Mouse (Mus musculus) hindbrain, embryonic 11.5 days (tissue): ENCODE results near the gene Hist1h2bk. TPM values are rescaled to one million over a fixed set of nuclear protein-coding genes. Genes with fewer than 3 reads are reported as not detected.
A peak's percentile ranks its signal among the peaks of the same experiment; 100 is the strongest.
"Not testable (repeated sequence)": the region's sequence is repeated elsewhere in the genome, so short reads cannot be mapped to it uniquely, and the experiment has no call there.

Source experiments
- ATAC-seq: fragments of 200-750 bp; cut with Nextera tagmentation; 2 replicates; pipeline ENCODE4 v1.8.0; 2017; ENCODE audit warnings: mild to moderate bottlenecking, moderate TSS enrichment, moderate library complexity; ENCODE audit not compliant: low FRiP score
- DNase-seq: peaks from one replicate; pipeline ENCODE4 v3.0.0-alpha.2; 2015; ENCODE audit warnings: low spot score
- H3K27ac ChIP-seq: fragments of 300-500 bp; sonication (generic); 2 replicates; pipeline ENCODE4 v1.5.1; 2014; ENCODE audit warnings: mild to moderate bottlenecking, low read depth, low read length
- H3K27me3 ChIP-seq: fragments of 300-500 bp; sonication (generic); 2 replicates; pipeline ENCODE4 v1.6.1; 2014; ENCODE audit warnings: mild to moderate bottlenecking, low read length, moderate library complexity, mixed read lengths; ENCODE audit not compliant: control insufficient read depth, insufficient read depth
- H3K36me3 ChIP-seq: fragments of 300-500 bp; sonication (generic); 2 replicates; pipeline ENCODE4 v1.6.1; 2014; ENCODE audit warnings: mild to moderate bottlenecking, low read length, moderate library complexity, mixed read lengths; ENCODE audit not compliant: control insufficient read depth, insufficient read depth
- H3K4me1 ChIP-seq: fragments of 300-500 bp; sonication (generic); replicated peaks from 2 replicates; pipeline ENCODE4 v1.6.1; 2014; ENCODE audit warnings: low read length, mixed read lengths; ENCODE audit not compliant: control insufficient read depth, insufficient read depth
- H3K4me2 ChIP-seq: fragments of 300-500 bp; sonication (generic); replicated peaks from 2 replicates; pipeline ENCODE4 v1.6.1; 2014; ENCODE audit warnings: mild to moderate bottlenecking, low read depth, low read length
- H3K4me3 ChIP-seq: fragments of 300-500 bp; sonication (generic); 2 replicates; pipeline ENCODE4 v1.5.1; 2014; ENCODE audit warnings: low read depth, low read length
- H3K9ac ChIP-seq: fragments of 300-500 bp; sonication (generic); 2 replicates; pipeline ENCODE4 v1.6.1; 2014; ENCODE audit warnings: low read depth, low read length
- H3K9me3 ChIP-seq: fragments of 300-500 bp; sonication (generic); 2 replicates; pipeline ENCODE4 v1.6.1; 2016; ENCODE audit warnings: low read length; ENCODE audit not compliant: control insufficient read depth
- WGBS: fragments of 180-500 bp; shearing (Covaris S2); extraction: QIAGEN DNeasy Blood & Tissue Kit; methylation state at CpG from one replicate; pipeline ENCODE4 v1.1.7; 2014; 5-methylcytosine and 5-hydroxymethylcytosine counted together
- polyA plus RNA-seq: library from polyadenylated mRNA; unstranded; fragments of >200 nt; fragmentation: Nextera tagmentation; extraction: Ambion mirVana; gene quantifications from 2 replicates; pipeline ENCODE4 v1.2.1, GENCODE M21; 2014

Gene Hist1h2bk
- polyA plus RNA-seq, 1 experiment from 2014 or later, result 7.2 TPM

DNA sequence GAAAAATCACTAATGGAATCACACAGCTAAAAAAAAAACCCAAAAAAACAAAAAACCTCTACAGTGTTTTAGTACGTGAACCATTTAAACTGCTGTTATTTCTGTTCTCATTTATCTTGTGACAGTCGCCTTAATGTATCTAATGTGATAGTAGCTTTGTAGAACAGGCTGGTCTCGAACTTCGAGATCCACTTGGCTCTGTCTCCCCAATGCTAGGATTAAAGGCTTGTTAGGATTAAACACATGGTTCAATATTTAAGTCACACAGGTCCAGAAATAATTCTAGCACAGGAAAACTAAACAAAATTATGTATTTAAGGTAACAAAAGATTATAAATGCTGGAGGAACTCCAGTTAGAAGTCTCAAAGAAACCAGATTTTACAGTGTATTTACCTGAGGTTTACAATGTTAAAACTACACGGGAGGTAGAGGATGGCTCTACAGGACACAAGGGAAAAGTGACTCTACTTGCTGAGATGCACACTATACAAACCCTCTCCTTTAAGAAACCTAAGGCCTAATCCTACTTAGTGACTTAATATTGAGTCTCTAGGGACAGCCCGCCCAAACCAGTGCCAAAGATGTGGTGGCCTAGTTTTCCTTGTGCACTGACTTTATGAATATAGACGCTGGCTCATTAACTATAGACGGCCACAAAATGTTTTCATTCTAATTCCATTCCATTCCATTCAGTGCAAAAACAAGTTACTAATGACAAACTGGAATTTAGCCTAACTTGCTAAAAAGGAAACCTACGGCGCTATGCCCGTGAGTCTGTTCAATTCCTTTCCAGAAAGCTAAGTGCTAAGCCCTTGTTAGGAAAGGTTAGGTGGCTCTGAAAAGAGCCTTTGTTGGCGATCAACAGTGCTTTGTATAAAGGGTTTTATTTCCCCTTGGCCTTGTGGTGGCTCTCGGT is 6.2 kb downstream of the Hist1h2bk start:
- Histone ChIP-seq H3K36me3 (no peaks in the 10 kb centered on the region), H3K4me2 (peak overlapping the region; percentile 70), H3K4me1 (no peaks in the 10 kb centered on the region), H3K27ac (peak overlapping the region; percentile 91), H3K9me3 (no peaks in the 10 kb centered on the region), H3K9ac (peak overlapping the region; percentile 5), H3K4me3 (peak overlapping the region; percentile 35), H3K27me3 (no peaks in the 10 kb centered on the region)
- ATAC-seq (no peak), DNase-seq (peak; percentile 54)
- 3% methylated on average over 13 of the region's 13 CpGs for WGBS

DNA sequence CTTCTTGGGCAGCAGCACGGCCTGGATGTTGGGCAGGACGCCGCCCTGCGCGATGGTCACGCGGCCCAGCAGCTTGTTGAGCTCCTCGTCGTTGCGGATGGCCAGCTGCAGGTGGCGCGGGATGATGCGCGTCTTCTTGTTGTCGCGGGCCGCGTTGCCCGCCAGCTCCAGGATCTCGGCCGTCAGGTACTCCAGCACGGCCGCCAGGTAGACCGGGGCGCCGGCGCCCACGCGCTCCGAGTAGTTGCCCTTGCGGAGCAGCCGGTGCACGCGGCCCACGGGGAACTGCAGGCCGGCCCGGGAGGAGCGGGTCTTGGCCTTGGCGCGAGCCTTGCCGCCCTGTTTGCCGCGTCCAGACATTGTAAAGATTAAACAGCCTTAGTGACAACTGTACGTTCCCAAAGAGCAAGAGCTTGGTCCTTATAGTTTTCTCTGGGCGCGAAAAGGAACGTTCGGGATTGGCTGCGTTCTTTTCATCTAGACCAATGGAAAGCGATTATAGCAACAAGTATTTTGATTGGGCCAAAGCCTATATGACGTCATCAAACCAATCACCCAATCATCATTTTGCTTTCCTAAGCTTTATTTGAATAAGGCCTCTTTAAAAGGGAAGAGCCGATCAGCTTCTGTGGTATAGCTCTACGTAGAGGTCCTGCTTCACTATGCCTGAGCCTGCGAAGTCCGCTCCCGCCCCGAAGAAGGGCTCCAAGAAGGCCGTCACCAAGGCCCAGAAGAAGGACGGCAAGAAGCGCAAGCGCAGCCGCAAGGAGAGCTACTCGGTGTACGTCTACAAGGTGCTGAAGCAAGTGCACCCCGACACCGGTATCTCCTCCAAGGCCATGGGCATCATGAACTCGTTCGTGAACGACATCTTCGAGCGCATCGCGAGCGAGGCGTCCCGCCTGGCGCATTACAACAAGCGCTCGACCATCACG is 7.2 kb downstream of the Hist1h2bk start, which contains the start of the genes Hist1h2ag and Hist1h2bj:
TSS of gene Hist1h2ag (minus strand) at position 377 of the 935 bp plus-strand sequence.
TSS of gene Hist1h2bj (plus strand) at position 647 of the 935 bp plus-strand sequence.
- WGBS, result under 1% methylated on average over 34 of the region's 80 CpGs
- H3K9me3 ChIP-seq, H3K27me3 ChIP-seq, H3K4me1 ChIP-seq, H3K36me3 ChIP-seq: not testable (repeated sequence)
- Histone ChIP-seq H3K4me2 (peak within 1 kb of the TSS; percentile 70), H3K9ac (peak within 1 kb of the TSS; percentile 28), H3K4me3 (peak within 1 kb of the TSS; percentile 35), H3K27ac (peak within 1 kb of the TSS; percentile 91)
- DNase-seq (peak; percentile 94), ATAC-seq (peak; percentile 93)

DNA sequence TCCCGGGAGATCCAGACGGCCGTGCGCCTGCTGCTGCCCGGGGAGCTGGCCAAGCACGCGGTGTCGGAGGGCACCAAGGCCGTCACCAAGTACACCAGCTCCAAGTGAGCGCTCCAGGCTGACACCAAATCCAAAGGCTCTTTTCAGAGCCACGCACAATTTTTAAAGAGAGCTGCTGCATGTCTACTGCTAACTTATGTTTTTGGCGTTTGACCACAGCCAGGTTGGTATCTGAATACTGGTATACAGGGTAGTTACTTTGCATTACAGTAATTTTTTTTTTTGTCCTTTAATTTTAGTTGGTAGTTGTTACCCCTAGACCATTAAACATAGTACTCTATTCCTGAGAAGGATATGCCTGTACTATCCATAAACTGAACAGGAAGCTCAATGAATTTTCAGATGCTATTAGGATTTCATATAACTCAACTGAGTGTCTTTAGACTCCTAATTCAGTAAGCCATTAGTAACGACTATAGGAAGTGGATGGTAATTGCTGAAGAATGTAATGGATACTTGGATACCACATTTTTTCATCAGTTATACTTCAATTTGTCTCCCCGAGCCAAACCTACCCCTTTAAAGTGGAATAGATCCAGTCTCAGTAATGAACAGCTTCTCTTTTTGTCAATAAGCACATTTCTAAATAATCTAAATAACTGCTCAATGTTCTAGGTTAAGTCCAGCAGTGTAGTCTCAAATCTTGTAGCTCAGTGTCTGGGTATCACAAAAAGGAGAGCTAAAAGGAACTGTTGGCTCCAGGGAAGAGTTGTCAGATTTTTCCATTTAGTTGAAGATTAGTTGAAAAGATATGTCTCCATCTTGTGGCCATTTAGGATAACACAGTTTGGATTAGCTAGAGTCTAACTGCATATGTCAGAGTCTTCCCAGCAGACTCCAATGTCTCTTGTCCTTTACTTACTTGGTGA is 8.1 kb downstream of the Hist1h2bk start:
- Histone ChIP-seq H3K4me2 (peak overlapping the region; percentile 51), H3K4me1 (no peaks in the 10 kb centered on the region), H3K9ac (peak overlapping the region; percentile 28; the same call in 1 of the 2 replicates), H3K27ac (peak overlapping the region; percentile 56), H3K27me3 (no peaks in the 10 kb centered on the region), H3K9me3 (no peaks in the 10 kb centered on the region), H3K4me3 (peak overlapping the region; percentile 32), H3K36me3 (no peaks in the 10 kb centered on the region)
- ATAC-seq, result peak; percentile 30
- DNase-seq, result peak; percentile 70
- 1% methylated on average over 9 of the region's 14 CpGs for whole genome bisulfite sequencing

DNA sequence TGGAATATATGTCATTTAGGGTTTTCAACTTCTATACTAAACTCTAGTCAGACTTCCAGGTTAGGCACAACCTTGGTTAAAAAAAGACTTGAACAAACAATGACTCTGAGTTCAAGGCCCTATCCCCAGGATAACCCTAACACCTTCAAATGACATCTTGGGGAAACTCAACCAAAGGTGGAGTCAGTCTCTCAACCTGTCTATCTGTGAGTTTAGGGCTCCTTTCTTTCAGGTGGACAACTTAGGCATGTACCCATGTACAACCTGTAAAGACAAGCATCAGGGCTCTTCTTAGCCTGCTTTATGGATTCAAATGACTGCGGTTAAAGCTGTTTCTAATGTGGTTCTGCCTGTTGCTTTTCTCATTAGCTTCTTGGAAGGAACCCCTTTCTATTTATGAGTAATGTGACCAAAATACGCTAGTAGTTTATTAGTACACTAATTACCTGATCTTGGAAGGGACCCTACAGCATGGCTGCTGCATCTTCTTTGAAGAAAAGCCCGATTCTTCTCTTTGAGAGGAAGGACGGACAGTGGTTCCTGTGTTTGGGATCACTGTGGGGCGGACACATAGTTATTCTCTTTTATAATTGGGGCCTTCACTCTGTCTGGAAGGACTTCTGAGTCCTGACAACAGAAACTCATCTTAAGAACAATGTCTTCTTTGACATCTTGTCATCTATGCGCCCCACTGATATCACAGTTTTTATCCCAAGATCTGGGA is 8.9 kb downstream of the Hist1h2bk start:
- H3K27ac ChIP-seq, result no peak overlapping the region
- no peak for ATAC-seq
- H3K4me1 ChIP-seq, result no peaks in the 10 kb centered on the region
- no peaks in the 10 kb centered on the region for H3K27me3 ChIP-seq
- H3K9me3 ChIP-seq, result no peaks in the 10 kb centered on the region
- no peak overlapping the region for H3K4me2 ChIP-seq
- 88% methylated on average over 6 of the region's 6 CpGs for WGBS
- no peak overlapping the region for H3K9ac ChIP-seq
- no peak overlapping the region for H3K4me3 ChIP-seq
- DNase-seq, result no peak
- H3K36me3 ChIP-seq, result no peaks in the 10 kb centered on the region

DNA sequence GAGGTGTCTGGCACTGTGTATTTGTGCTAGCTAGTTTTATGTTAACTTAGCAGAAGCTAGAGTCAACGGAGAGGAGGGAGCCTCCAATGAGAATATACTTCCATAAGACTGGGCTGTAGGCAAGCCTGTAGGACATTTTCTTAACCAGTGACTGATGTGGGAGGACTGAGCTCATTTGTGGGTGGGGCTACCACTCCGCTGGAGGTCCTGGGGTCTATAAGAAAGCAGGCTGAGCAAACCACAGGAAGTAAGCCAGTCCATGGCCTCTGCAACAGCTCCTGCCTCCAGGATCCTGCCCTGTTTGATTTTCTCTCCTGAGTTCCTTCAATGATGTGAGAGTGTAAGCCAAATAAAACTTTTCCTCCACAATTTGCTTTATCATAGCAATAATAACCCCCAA is 9.6 kb downstream of the Hist1h2bk start:
- ATAC-seq (no peak), DNase-seq (no peak)
- no peaks in the 10 kb centered on the region for H3K9me3 ChIP-seq
- no peaks in the 10 kb centered on the region for H3K4me1 ChIP-seq
- H3K4me2 ChIP-seq, result no peak overlapping the region
- WGBS, result 47% methylated on average over 2 of the region's 2 CpGs
- H3K9ac ChIP-seq, result no peak overlapping the region
- no peaks in the 10 kb centered on the region for H3K27me3 ChIP-seq
- H3K27ac ChIP-seq, result no peak overlapping the region
- no peaks in the 10 kb centered on the region for H3K36me3 ChIP-seq
- no peak overlapping the region for H3K4me3 ChIP-seq

DNA sequence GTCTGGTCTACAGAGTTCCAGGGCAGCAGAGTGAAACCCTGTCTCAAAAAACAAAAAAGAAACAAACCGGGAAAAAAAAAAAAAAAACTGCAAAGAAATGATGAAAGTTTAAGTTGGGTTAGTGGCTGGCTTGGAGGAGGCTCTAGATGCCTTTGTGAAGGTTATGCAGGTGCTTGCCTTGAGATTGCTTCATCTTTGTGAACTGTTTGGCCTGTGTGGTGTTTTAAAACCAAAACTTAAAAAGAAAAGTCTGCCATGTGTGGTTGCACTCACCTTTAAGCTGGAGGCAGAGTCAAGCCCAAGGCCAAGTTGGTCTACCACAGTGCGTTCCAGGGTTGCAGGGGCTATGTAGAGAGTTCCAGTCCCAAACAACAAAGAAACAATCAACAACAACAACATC is 13.4 kb downstream of the Hist1h2bk start:
- Histone ChIP-seq H3K27me3 (no peaks in the 10 kb centered on the region), H3K4me1 (no peaks in the 10 kb centered on the region), H3K9me3 (no peaks in the 10 kb centered on the region), H3K4me3 (no peak overlapping the region), H3K27ac (no peak overlapping the region), H3K9ac (no peak overlapping the region), H3K4me2 (no peak overlapping the region), H3K36me3 (no peaks in the 10 kb centered on the region)
- no peak for DNase-seq
- WGBS, result 76% methylated on average over 2 of the region's 2 CpGs
- no peak for ATAC-seq

DNA sequence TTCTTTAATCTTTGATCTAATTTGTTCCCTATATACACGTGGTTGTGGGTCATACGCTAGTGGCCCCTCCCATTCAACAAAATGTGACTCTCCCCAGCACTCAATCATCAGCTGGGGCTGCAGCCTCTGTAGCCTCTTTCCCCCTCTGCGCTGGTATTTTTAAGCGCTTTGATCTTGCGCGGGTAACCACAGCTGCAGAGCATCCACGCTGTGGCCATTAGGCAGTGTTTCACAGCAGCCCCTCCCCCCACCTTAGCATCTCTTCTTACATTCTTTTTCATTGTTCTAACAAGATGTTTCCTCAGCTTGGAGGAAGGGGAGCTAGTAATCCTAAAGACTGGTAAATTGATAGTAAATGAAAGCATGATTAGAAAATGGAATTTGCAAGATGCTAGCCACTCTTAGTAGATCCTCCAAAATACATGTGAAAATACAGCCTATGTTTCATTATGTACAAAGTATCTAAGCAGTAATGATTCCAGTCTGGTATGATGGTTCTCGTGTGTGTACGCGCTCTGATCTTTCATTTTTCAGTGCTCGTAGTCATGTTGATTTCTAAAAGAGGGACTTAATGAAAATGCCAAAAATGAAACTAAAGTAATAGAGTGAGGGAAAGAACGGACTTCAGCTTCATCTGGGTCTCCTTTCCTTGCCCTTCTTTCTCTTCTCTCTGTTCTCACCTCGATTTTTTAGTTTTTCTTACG is 14.2 kb downstream of the Hist1h2bk start:
- ATAC-seq (peak; percentile 58), DNase-seq (peak; percentile 84)
- peak overlapping the region; percentile 34 for H3K4me3 ChIP-seq
- H3K36me3 ChIP-seq, result no peaks in the 10 kb centered on the region
- no peaks in the 10 kb centered on the region for H3K4me1 ChIP-seq
- no peaks in the 10 kb centered on the region for H3K9me3 ChIP-seq
- H3K27ac ChIP-seq, result peak overlapping the region; percentile 66
- peak overlapping the region; percentile 53; the same call in 1 of the 2 replicates for H3K9ac ChIP-seq
- no peaks in the 10 kb centered on the region for H3K27me3 ChIP-seq
- H3K4me2 ChIP-seq, result peak overlapping the region; percentile 32
- 2% methylated on average over 14 of the region's 14 CpGs for WGBS
